Mouse (Mus musculus) hindbrain, embryonic 14.5 days (tissue): Measurements from ENCODE around the gene Zfp366. TPM values are rescaled to one million over a fixed set of nuclear protein-coding genes. Genes with fewer than 3 reads are reported as not detected.

Experiments
- ATAC-seq: fragments of 200-750 bp; cut with Nextera tagmentation; 2 replicates; pipeline ENCODE4 v1.8.0; 2017; ENCODE audit warnings: moderate number of reproducible peaks, mild to moderate bottlenecking, moderate TSS enrichment, moderate library complexity; ENCODE audit not compliant: low FRiP score
- DNase-seq: peaks from one replicate; pipeline ENCODE4 v3.0.0-alpha.2; 2015; ENCODE audit warnings: low spot score
- H3K27ac ChIP-seq: fragments of 300-500 bp; sonication (generic); 2 replicates; pipeline ENCODE4 v1.5.1; 2014; ENCODE audit warnings: mild to moderate bottlenecking, moderate library complexity
- H3K27me3 ChIP-seq: fragments of 300-500 bp; sonication (generic); 2 replicates; pipeline ENCODE4 v1.6.1; 2014; ENCODE audit warnings: mild to moderate bottlenecking, low read length, mixed read lengths; ENCODE audit not compliant: control insufficient read depth, insufficient read depth
- H3K36me3 ChIP-seq: fragments of 300-500 bp; sonication (generic); replicated peaks from 2 replicates; pipeline ENCODE4 v1.6.1; 2014; ENCODE audit not compliant: control insufficient read depth, insufficient read depth
- H3K4me1 ChIP-seq: fragments of 300-500 bp; sonication (generic); replicated peaks from 2 replicates; pipeline ENCODE4 v1.6.1; 2014; ENCODE audit warnings: antibody characterized with exemption, low read length, mixed read lengths; ENCODE audit not compliant: control insufficient read depth, insufficient read depth
- H3K4me2 ChIP-seq: fragments of 300-500 bp; sonication (generic); replicated peaks from 2 replicates; pipeline ENCODE4 v1.6.1; 2014; ENCODE audit warnings: mild to moderate bottlenecking, moderate library complexity
- H3K4me3 ChIP-seq: fragments of 300-500 bp; sonication (generic); replicated peaks from 2 replicates; pipeline ENCODE4 v1.5.1; 2014; ENCODE audit warnings: mild to moderate bottlenecking, low read length
- H3K9ac ChIP-seq: fragments of 300-500 bp; sonication (generic); 2 replicates; pipeline ENCODE4 v1.6.1; 2014
- H3K9me3 ChIP-seq: fragments of 300-500 bp; sonication (generic); 2 replicates; pipeline ENCODE4 v1.6.1; 2016; ENCODE audit warnings: low read length; ENCODE audit not compliant: control insufficient read depth
- WGBS: fragments of 180-500 bp; shearing (Covaris S2); extraction: QIAGEN DNeasy Blood & Tissue Kit; methylation state at CpG from one replicate; pipeline ENCODE4 v1.1.7; 2014; 5-methylcytosine and 5-hydroxymethylcytosine counted together
- polyA plus RNA-seq: library from polyadenylated mRNA; unstranded; fragments of >200 nt; fragmentation: Nextera tagmentation; extraction: Ambion mirVana; gene quantifications from 2 replicates; pipeline ENCODE4 v1.2.1, GENCODE M21; 2014

The Zfp366 gene
- polyA plus RNA-seq, 1 experiment from 2014 or later, result 1.3 TPM

GRCm38 (mm10) chr13:99183257-99183895 lies 1.2 kb upstream of the Zfp366 start:
- no peak for DNase-seq
- no peak overlapping the region for H3K9ac ChIP-seq
- no peaks in the 10 kb centered on the region for H3K36me3 ChIP-seq
- no peak overlapping the region for H3K4me2 ChIP-seq
- no peak for ATAC-seq
- no peak overlapping the region for H3K27ac ChIP-seq
- WGBS, result 91% methylated on average over 3 of the region's 3 CpGs
- no peaks in the 10 kb centered on the region for H3K9me3 ChIP-seq
- no peak overlapping the region for H3K4me3 ChIP-seq
- H3K27me3 ChIP-seq, result no peaks in the 10 kb centered on the region
- 0 out of 2 replicates have a peak, but pooled peaks cover 2% of the 10 kb centered on the region for H3K4me1 ChIP-seq

DNA sequence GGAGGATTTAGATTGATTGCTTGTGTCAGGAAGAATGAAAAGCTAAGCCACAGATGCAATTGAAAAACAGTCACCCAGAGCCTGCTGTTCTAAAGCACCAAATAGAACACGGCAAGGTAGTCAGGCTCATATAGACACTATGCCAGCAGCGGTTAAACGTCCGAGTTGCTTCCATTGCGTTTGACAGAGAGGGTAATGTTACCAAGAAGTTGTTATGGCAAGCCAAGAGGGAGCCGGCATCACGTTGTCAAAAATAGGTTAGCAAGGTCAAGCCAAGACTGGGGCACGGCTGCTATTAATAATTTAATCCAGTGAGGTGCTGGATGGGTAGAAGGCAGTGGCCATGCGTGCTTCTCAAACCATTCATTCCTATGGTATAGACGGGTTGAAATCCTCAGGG lies 950 bp downstream of the Zfp366 start:
- 0 out of 2 replicates have a peak, but pooled peaks cover 7% of the 10 kb centered on the region for H3K4me1 ChIP-seq
- H3K36me3 ChIP-seq, result no peaks in the 10 kb centered on the region
- no peaks in the 10 kb centered on the region for H3K9me3 ChIP-seq
- ATAC-seq, result no peak
- peak overlapping the region; percentile 7; the same call in 1 of the 2 replicates for H3K4me3 ChIP-seq
- H3K9ac ChIP-seq, result no peak overlapping the region
- WGBS, result 74% methylated on average over 10 of the region's 10 CpGs
- H3K27ac ChIP-seq, result no peak overlapping the region
- H3K27me3 ChIP-seq, result no peaks in the 10 kb centered on the region
- no peak overlapping the region for H3K4me2 ChIP-seq
- no peak for DNase-seq

DNA sequence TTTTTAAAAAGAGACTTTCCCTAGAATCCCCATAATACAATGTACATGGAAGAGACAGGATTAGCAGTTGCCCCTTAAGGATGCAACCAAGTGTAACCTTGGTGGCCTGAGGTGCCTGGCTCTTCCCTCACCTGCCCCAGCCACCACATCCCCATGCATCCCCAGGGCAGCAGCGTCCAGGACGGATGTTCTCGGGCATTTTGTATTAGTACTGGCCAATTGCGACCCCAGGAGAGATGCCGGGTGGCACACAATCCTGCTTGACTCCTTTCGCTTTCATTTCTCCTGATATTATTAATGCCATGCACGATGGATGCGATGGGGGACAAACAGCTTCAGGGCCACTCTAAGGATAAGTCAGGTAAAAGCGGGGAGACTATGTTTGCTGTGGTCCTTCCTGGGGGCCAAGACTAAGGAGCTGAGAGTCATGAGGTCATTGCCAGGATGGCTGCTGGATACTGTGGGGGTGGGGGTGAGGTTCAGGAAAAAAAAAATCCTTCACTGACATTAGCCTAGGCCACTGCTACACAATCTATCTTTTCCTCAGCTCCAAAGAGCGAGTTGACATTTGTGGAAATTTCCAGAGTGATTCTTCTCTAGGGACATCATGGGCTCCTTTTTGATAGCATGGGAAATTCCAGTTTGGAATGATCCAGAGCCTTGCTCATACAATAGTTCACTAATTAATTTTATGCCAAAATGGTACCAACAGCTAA lies 1.7 kb downstream of the Zfp366 start:
- no peak overlapping the region for H3K4me2 ChIP-seq

GRCm38 (mm10) chr13:99186859-99187258 lies 2.2 kb downstream of the Zfp366 start:
- Histone ChIP-seq H3K36me3 (no peaks in the 10 kb centered on the region), H3K9ac (no peak overlapping the region), H3K4me2 (no peak overlapping the region), H3K4me1 (0 out of 2 replicates have a peak, but pooled peaks cover 7% of the 10 kb centered on the region), H3K4me3 (no peak overlapping the region), H3K27me3 (no peaks in the 10 kb centered on the region), H3K9me3 (no peaks in the 10 kb centered on the region), H3K27ac (no peak overlapping the region)
- 85% methylated on average over 7 of the region's 7 CpGs for WGBS
- ATAC-seq (no peak), DNase-seq (no peak)

More for the DNA sequence above, 1.7 kb downstream of the Zfp366 start:
- no peak for ATAC-seq
- 87% methylated on average over 10 of the region's 10 CpGs for WGBS
- H3K27ac ChIP-seq, result no peak overlapping the region
- H3K4me1 ChIP-seq, result 0 out of 2 replicates have a peak, but pooled peaks cover 7% of the 10 kb centered on the region
- no peaks in the 10 kb centered on the region for H3K27me3 ChIP-seq
- no peak overlapping the region for H3K9ac ChIP-seq
- no peaks in the 10 kb centered on the region for H3K36me3 ChIP-seq
- no peaks in the 10 kb centered on the region for H3K9me3 ChIP-seq
- DNase-seq, result no peak
- no peak overlapping the region; the same call in 1 of the 2 replicates for H3K4me3 ChIP-seq

DNA sequence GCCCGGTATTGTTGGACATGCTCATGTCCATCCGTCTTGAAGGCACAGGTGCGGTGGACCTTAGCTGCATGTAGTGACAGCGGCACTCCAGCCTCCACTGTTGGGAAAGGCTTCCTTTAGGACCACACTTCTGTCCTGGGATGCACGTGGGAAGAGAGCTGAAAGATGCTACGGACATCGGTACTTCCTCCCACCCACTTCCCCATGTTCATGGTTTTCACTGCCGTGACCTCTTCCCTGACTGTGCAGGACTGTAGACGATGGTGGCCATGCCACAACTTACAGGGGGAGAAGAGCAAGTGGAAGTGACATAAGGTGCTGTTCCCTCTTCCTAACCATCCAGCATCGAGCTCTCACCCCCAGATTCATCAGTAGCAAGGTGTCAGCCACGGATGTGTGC lies 2.8 kb downstream of the Zfp366 start:
- Histone ChIP-seq H3K4me1 (0 out of 2 replicates have a peak, but pooled peaks cover 7% of the 10 kb centered on the region), H3K9me3 (no peaks in the 10 kb centered on the region), H3K9ac (no peak overlapping the region), H3K36me3 (no peaks in the 10 kb centered on the region), H3K4me2 (no peak overlapping the region), H3K4me3 (no peak overlapping the region), H3K27ac (no peak overlapping the region), H3K27me3 (no peaks in the 10 kb centered on the region)
- WGBS, result 94% methylated on average over 11 of the region's 11 CpGs
- no peak for ATAC-seq
- no peak for DNase-seq

GRCm38 (mm10) chr13:99188625-99189024 lies 4.0 kb downstream of the Zfp366 start:
- H3K4me3 ChIP-seq, result no peak overlapping the region
- no peak overlapping the region for H3K4me2 ChIP-seq
- H3K9ac ChIP-seq, result no peak overlapping the region
- ATAC-seq (no peak), DNase-seq (no peak)
- H3K4me1 ChIP-seq, result 0 out of 2 replicates have a peak, but pooled peaks cover 7% of the 10 kb centered on the region
- H3K27ac ChIP-seq, result no peak overlapping the region
- no peaks in the 10 kb centered on the region for H3K36me3 ChIP-seq
- WGBS, result 43% methylated on average over 8 of the region's 8 CpGs
- no peaks in the 10 kb centered on the region for H3K9me3 ChIP-seq
- H3K27me3 ChIP-seq, result no peaks in the 10 kb centered on the region

DNA sequence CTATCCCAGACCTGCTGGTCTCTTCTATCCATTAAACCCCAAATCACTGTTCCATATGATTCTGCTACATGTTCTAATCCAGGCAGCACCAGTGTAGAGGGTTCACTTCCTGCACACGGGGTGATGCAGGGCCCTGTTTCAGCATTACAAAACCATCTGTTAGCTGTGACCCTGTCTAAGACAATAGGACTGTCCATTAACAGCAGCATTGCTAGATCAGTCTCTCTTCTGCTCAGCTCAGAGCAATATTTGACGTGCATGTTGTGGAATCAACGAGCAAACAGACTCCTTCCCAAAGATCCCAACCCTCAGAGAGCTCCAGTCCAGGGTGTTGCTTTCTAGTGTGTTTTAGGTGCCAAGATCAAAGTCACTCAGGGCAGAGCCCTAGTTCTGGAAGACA lies 5.0 kb downstream of the Zfp366 start:
- H3K4me3 ChIP-seq, result no peak overlapping the region
- H3K4me1 ChIP-seq, result 0 out of 2 replicates have a peak, but pooled peaks cover 7% of the 10 kb centered on the region
- H3K27ac ChIP-seq, result no peak overlapping the region
- no peaks in the 10 kb centered on the region for H3K36me3 ChIP-seq
- no peak for DNase-seq
- no peak for ATAC-seq
- 83% methylated on average over 3 of the region's 3 CpGs for WGBS
- no peaks in the 10 kb centered on the region for H3K27me3 ChIP-seq
- no peak overlapping the region for H3K9ac ChIP-seq
- H3K9me3 ChIP-seq, result no peaks in the 10 kb centered on the region
- H3K4me2 ChIP-seq, result no peak overlapping the region

DNA sequence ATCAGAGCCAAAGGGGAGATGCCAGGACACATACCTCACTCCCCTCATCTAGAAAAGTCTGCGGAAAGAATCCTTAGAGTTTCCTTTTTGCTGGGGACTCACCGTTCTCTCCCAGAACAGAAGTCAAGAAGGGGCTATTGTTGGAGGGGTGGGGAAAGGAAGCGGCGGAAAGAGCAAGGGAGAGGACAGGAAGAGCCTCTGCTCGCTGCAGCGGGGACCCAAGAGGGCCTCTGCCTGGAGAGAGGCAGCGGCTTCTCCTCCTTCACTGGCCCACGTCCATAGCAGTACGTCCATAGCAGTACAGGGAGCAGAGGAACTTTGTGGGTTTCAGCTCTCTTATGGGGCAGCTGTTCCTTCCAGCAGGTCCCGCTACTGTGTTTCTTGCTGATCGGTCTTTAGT lies 5.8 kb downstream of the Zfp366 start:
- Histone ChIP-seq H3K27me3 (no peaks in the 10 kb centered on the region), H3K4me1 (0 out of 2 replicates have a peak, but pooled peaks cover 7% of the 10 kb centered on the region), H3K4me3 (no peak overlapping the region), H3K9ac (no peak overlapping the region), H3K9me3 (no peaks in the 10 kb centered on the region), H3K36me3 (no peaks in the 10 kb centered on the region), H3K27ac (no peak overlapping the region), H3K4me2 (no peak overlapping the region)
- no peak for DNase-seq
- ATAC-seq, result no peak
- WGBS, result 68% methylated on average over 11 of the region's 11 CpGs

GRCm38 (mm10) chr13:99191063-99191462 lies 6.4 kb downstream of the Zfp366 start:
- no peak overlapping the region for H3K27ac ChIP-seq
- ATAC-seq, result no peak
- no peak overlapping the region for H3K4me3 ChIP-seq
- no peak for DNase-seq
- H3K9ac ChIP-seq, result no peak overlapping the region
- no peak overlapping the region for H3K4me2 ChIP-seq
- 0 out of 2 replicates have a peak, but pooled peaks cover 7% of the 10 kb centered on the region for H3K4me1 ChIP-seq
- no peaks in the 10 kb centered on the region for H3K9me3 ChIP-seq
- H3K27me3 ChIP-seq, result no peaks in the 10 kb centered on the region
- H3K36me3 ChIP-seq, result no peaks in the 10 kb centered on the region
- 87% methylated on average over 13 of the region's 13 CpGs for WGBS
